Mouse (Mus musculus): Measurements from ENCODE around the gene Sfrp5.

- TF ChIP-seq CTCF (IDR thresholded peaks at IDR 0.05; ENCODE audit: control insufficient read depth, insufficient read depth, low read length) = no peak
- no peak for TF ChIP-seq POLR2A (IDR thresholded peaks at IDR 0.05; ENCODE audit: borderline replicate concordance, control insufficient read depth, low read depth, low read length)
Measured at GRCm38 (mm10) chr19:42193311-42193710, 8.7 kb downstream of the Sfrp5 start.

Data from bone marrow, adult 2 months (tissue).